Mouse (Mus musculus): ENCODE measurements at regions not wholly inside any gene's neighbourhood (a gene's known extent, or its start where the extent isn't known, plus 50 kb on each side); places are given as distances from the start of the nearest gene placed in this dataset.

DNA sequence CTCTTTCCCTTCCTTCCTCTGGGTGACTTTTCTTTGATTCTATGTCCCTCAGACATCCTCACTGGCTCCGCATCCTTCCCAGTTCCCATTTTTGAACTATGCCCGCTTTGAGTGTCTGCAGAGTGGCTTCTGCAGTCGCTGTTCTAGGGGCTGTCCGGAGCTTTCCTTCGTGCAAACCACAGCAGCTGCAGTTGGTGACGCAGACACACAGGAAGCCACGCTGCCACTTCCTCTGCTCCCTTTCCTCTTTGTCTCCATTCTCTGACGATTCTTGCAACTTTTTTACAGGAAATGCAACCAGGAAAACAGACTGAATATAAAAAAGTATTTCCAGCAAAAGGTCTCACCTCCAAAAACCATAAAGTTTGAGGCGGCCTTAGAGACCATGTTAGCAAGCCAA lies 191.0 kb upstream of the Tgfbr2 start:
- TF ChIP-seq CTCF (IDR thresholded peaks at IDR 0.05; ENCODE audit: low read depth) (no peak), EP300 (optimal IDR thresholded peaks at IDR 0.05) (no peak)
